Mouse (Mus musculus): ENCODE data around the gene Dll1. TPM values are rescaled to one million over a fixed set of nuclear protein-coding genes. Genes with fewer than 3 reads are reported as not detected.

The Dll1 gene
- polyA plus RNA-seq, 1 experiment from 2014 or later: 65.5 TPM

Other genes with a start within 250 kb of the Dll1 start
- gene Fam120b, start 19.3 kb upstream of the Dll1 start, polyA plus RNA-seq (2016; fragmentation: Nextera tagmentation; extraction: Ambion mirVana): 41.6 and 44.6 TPM in 2 replicates
- gene Psmb1, start 122.9 kb upstream of the Dll1 start, polyA plus RNA-seq (2016; fragmentation: Nextera tagmentation; extraction: Ambion mirVana): 219 and 233 TPM in 2 replicates
- gene Tbp, start 123.0 kb upstream of the Dll1 start, polyA plus RNA-seq (2016; fragmentation: Nextera tagmentation; extraction: Ambion mirVana): 55.2 and 60.4 TPM in 2 replicates
- gene Pdcd2, start 150.4 kb upstream of the Dll1 start, polyA plus RNA-seq (2016; fragmentation: Nextera tagmentation; extraction: Ambion mirVana): 66.6 and 67.4 TPM in 2 replicates
- 3.1 and 3.5 TPM in 2 replicates for gene Prdm9, start 187.5 kb upstream of the Dll1 start, polyA plus RNA-seq (2016; fragmentation: Nextera tagmentation; extraction: Ambion mirVana)